Mouse (Mus musculus) heart, postnatal 10 days (tissue): ENCODE results near the gene Rdh16f2. TPM values are rescaled to one million over a fixed set of nuclear protein-coding genes. Genes with fewer than 3 reads are reported as not detected.

Source experiments
- total RNA-seq, 2 experiments: library from RNA; stranded (reverse); gene quantifications; 2 replicates each; pipeline ENCODE4 v1.2.3; 2021

Rdh16f2 gene
- total RNA-seq, 2 experiments from 2014 or later: not detected

Other genes with a start within 250 kb of the Rdh16f2 start
- 10 to 100 TPM; 95.8 to 96.3 TPM for gene Lrp1, start 245.3 kb upstream of the Rdh16f2 start, total RNA-seq
- 10 to 100 TPM; 45.9 to 46.8 TPM for gene Stat6, start 223.5 kb upstream of the Rdh16f2 start, total RNA-seq
- 1 to 10 TPM; 5.0 to 7.0 TPM for gene Nemp1, start 199.6 kb upstream of the Rdh16f2 start, total RNA-seq
- 10 to 100 TPM in 1 of 2 experiments, 1 to 10 TPM in 1; 8.5 to 11.7 TPM for gene Nab2, start 197.9 kb upstream of the Rdh16f2 start, total RNA-seq
- not detected for gene Myo1a, start 161.3 kb upstream of the Rdh16f2 start, total RNA-seq
- not detected for gene Tac2, start 142.0 kb upstream of the Rdh16f2 start, total RNA-seq
- gene Zbtb39, start 126.9 kb upstream of the Rdh16f2 start, total RNA-seq: 1 to 10 TPM; 8.1 to 9.6 TPM
- gene Gpr182, start 114.7 kb upstream of the Rdh16f2 start, total RNA-seq: 1 to 10 TPM; 4.6 to 4.7 TPM
- under 1 TPM; 0.10 to 0.12 TPM for gene Rdh1, start 106.8 kb upstream of the Rdh16f2 start, total RNA-seq
- under 1 TPM in 1 of 2 experiments, not detected in 1; 0.17 TPM for gene Rdh16f1, start 106.7 kb upstream of the Rdh16f2 start, total RNA-seq
- gene Rdh9, start 90.1 kb upstream of the Rdh16f2 start, total RNA-seq: under 1 TPM in 1 of 2 experiments, not detected in 1; 0.74 TPM
- not detected for gene Rdh16, start 65.3 kb upstream of the Rdh16f2 start, total RNA-seq
- gene Rdh19, start 16.5 kb upstream of the Rdh16f2 start, total RNA-seq: not detected
- gene Rdh7, start 22.3 kb downstream of the Rdh16f2 start, total RNA-seq: not detected
- gene Sdr9c7, start 32.0 kb downstream of the Rdh16f2 start, total RNA-seq: not detected
- gene Hsd17b6, start 141.1 kb downstream of the Rdh16f2 start, total RNA-seq: not detected
- 1 to 10 TPM; 8.2 to 9.6 TPM for gene Prim1, start 148.7 kb downstream of the Rdh16f2 start, total RNA-seq
- gene Naca, start 169.1 kb downstream of the Rdh16f2 start, total RNA-seq: 100 to 1,000 TPM; 639 to 645 TPM
- gene Ptges3, start 192.5 kb downstream of the Rdh16f2 start, total RNA-seq: 10 to 100 TPM; 91.9 to 99.8 TPM
- gene Atp5b, start 216.8 kb downstream of the Rdh16f2 start, total RNA-seq: 1,000 to 10,000 TPM; 7,591 to 7,651 TPM
- gene Baz2a, start 225.1 kb downstream of the Rdh16f2 start, total RNA-seq: 10 to 100 TPM; 26.1 to 27.8 TPM